Mouse (Mus musculus) adrenal gland, adult 8-10 months (tissue): ENCODE results near the gene Mks1. TPM values are rescaled to one million over a fixed set of nuclear protein-coding genes. Genes with fewer than 3 reads are reported as not detected.
"Not testable (repeated sequence)": the region's sequence is repeated elsewhere in the genome, so short reads cannot be mapped to it uniquely, and the experiment has no call there.

Experiments used
- DNase-seq: peaks from one replicate; pipeline ENCODE4 v3.0.0; 2022
- total RNA-seq, 4 experiments: library from RNA; stranded (reverse); gene quantifications; 2 replicates each; pipeline ENCODE4 v1.2.4; 2022

Mks1 gene
- 10 to 100 TPM; 11.0 to 23.7 (median 15.9) TPM for total RNA-seq

- DNase-seq = peak; percentile 85
Measured at GRCm38 (mm10) chr11:87852690-87853596, at the start of gene Mks1. Gene Mks1, plus strand, starts transcription at chr11:87853215.

GRCm38 (mm10) chr11:87805448-87805847 is 47.6 kb upstream of the Mks1 start:
- no peak for DNase-seq

- no peak for DNase-seq
Measured at GRCm38 (mm10) chr11:87807433-87807832, 45.6 kb upstream of the Mks1 start.

- no peak for DNase-seq
Measured at GRCm38 (mm10) chr11:87808236-87808635, 44.8 kb upstream of the Mks1 start.

- no peak for DNase-seq
Measured at GRCm38 (mm10) chr11:87811396-87811795, 41.6 kb upstream of the Mks1 start.

GRCm38 (mm10) chr11:87814831-87815230 is 38.2 kb upstream of the Mks1 start:
- no peak for DNase-seq

GRCm38 (mm10) chr11:87816707-87817442 is 36.1 kb upstream of the Mks1 start:
- no peak for DNase-seq

- no peak for DNase-seq
Measured at GRCm38 (mm10) chr11:87817443-87817773, 35.6 kb upstream of the Mks1 start.

- DNase-seq = no peak
Measured at GRCm38 (mm10) chr11:87821502-87821901, 31.5 kb upstream of the Mks1 start.

- DNase-seq = no peak
Measured at GRCm38 (mm10) chr11:87828239-87828900, 24.6 kb upstream of the Mks1 start, which contains the start of gene Lpo. Gene Lpo, minus strand, starts transcription at chr11:87828289.

GRCm38 (mm10) chr11:87840676-87841075 is 12.3 kb upstream of the Mks1 start:
- DNase-seq = no peak

GRCm38 (mm10) chr11:87841436-87841835 is 11.6 kb upstream of the Mks1 start:
- no peak for DNase-seq

- DNase-seq = no peak
Measured at GRCm38 (mm10) chr11:87846968-87847600, 5.9 kb upstream of the Mks1 start.

GRCm38 (mm10) chr11:87847884-87848283 is 5.1 kb upstream of the Mks1 start:
- no peak for DNase-seq

GRCm38 (mm10) chr11:87853597-87853954 is 561 bp downstream of the Mks1 start:
- DNase-seq = no peak

GRCm38 (mm10) chr11:87854550-87854949 is 1.5 kb downstream of the Mks1 start:
- no peak for DNase-seq

- DNase-seq = no peak
Measured at GRCm38 (mm10) chr11:87859273-87859672, 6.3 kb downstream of the Mks1 start.

- DNase-seq = no peak
Measured at GRCm38 (mm10) chr11:87860426-87860825, 7.4 kb downstream of the Mks1 start.

GRCm38 (mm10) chr11:87862805-87863204 is 9.8 kb downstream of the Mks1 start:
- DNase-seq = no peak

- not testable (repeated sequence) for DNase-seq
Measured at GRCm38 (mm10) chr11:87866891-87867290, 13.9 kb downstream of the Mks1 start.

- DNase-seq = no peak
Measured at GRCm38 (mm10) chr11:87870096-87870495, 17.1 kb downstream of the Mks1 start.

- DNase-seq = no peak
Measured at GRCm38 (mm10) chr11:87871766-87872165, 18.8 kb downstream of the Mks1 start.

- no peak for DNase-seq
Measured at GRCm38 (mm10) chr11:87875436-87875835, 22.4 kb downstream of the Mks1 start, which contains the start of gene Epx. Gene Epx, minus strand, starts transcription at chr11:87875536.
